In the genomic region with DNA sequence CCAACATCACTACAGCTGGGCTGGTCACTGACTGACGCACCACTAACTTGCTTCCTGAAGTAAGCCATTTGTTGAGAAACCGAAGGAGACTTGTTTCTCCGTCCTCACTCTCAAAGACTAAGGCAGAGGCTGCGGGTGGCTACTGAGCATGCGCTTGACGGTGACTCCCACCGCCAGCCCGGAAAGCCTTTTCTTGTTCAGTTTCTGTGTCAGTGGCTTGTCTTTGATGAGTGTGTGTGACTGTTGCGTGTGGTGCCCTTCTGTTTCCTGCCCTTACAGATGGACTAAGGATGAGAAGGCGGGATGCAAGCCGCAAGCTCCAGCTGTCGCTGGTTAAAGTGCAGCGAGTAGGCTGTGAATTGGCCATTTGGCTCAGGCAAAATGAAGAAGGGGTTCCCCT, we compare ENCODE assay signal across 9 mouse cellular contexts. TPM values are rescaled to one million over a fixed set of nuclear protein-coding genes. Genes with fewer than 3 reads are reported as not detected.
DNase-seq lines count a peak whose midpoint lies in the region; ATAC-seq and TF ChIP-seq lines count a peak whose summit lies in the region.
"Had no signal": no experiment of that assay in that cellular context is flagged by ENCODE, and none has a peak within 500 bp of the region (broad histone marks: within the 10 kb centered on the region; RNA-seq: fewer than 3 reads in every experiment).

No protein-coding gene starts in this region.

- no peaks in the 10 kb centered on the region for H3K36me3 ChIP-seq in spleen, adult 2 months (ENCODE audit: control insufficient read depth, insufficient read depth, low read length)
- H3K36me3 ChIP-seq in kidney, embryonic 14.5 days (ENCODE audit: control insufficient read depth, insufficient read depth, low read length), result no peaks in the 10 kb centered on the region
- no peaks in the 10 kb centered on the region for H3K36me3 ChIP-seq in lung, embryonic 15.5 days
- H3K36me3 ChIP-seq in forebrain, embryonic 12.5 days (replicated peaks), result no peaks in the 10 kb centered on the region
- H3K36me3 ChIP-seq: midbrain, embryonic 12.5 days had no signal

- WGBS in spleen, adult 2 months, result 57% methylated on average over 13 of the region's 13 CpGs
- 24% methylated on average over 13 of the region's 13 CpGs for WGBS in kidney, embryonic 14.5 days
- 45% methylated on average over 13 of the region's 13 CpGs for WGBS in lung, embryonic 15.5 days
- WGBS in forebrain, embryonic 12.5 days, result 72% methylated on average over 13 of the region's 13 CpGs

- H3K9me3 ChIP-seq in kidney, embryonic 14.5 days (ENCODE audit: control insufficient read depth, low read length), result no peaks in the 10 kb centered on the region
- H3K9me3 ChIP-seq in lung, embryonic 15.5 days, result no peaks in the 10 kb centered on the region
- no peaks in the 10 kb centered on the region for H3K9me3 ChIP-seq in forebrain, embryonic 12.5 days
- H3K9me3 ChIP-seq: midbrain, embryonic 12.5 days had no signal

- ATAC-seq in kidney, embryonic 14.5 days (ENCODE audit: low FRiP score, low TSS enrichment), result no peak
- peak; percentile 40; the same call in 1 of the 2 replicates for ATAC-seq in lung, embryonic 15.5 days (ENCODE audit: borderline replicate concordance, extremely low read depth, low FRiP score, low TSS enrichment)
- ATAC-seq in forebrain, embryonic 12.5 days (ENCODE audit: low FRiP score), result no peak

- H3K4me3 ChIP-seq in spleen, adult 2 months (ENCODE audit: extremely low read depth, insufficient read depth, insufficient read length), result no peak overlapping the region; the same call in 1 of the 2 replicates
- peak overlapping the region; percentile 12; the same call in 1 of the 2 replicates for H3K4me3 ChIP-seq in kidney, embryonic 14.5 days (ENCODE audit: low read length)
- peak overlapping the region; percentile 18 for H3K4me3 ChIP-seq in lung, embryonic 15.5 days
- H3K4me3 ChIP-seq in forebrain, embryonic 12.5 days (replicated peaks), result no peak overlapping the region
- H3K4me3 ChIP-seq: midbrain, embryonic 12.5 days had no signal

- H3K9ac ChIP-seq in kidney, embryonic 14.5 days (ENCODE audit: low read depth, low read length), result peak overlapping the region; percentile 25; the same call in 1 of the 2 replicates
- no peak overlapping the region for H3K9ac ChIP-seq in lung, embryonic 15.5 days
- H3K9ac ChIP-seq in forebrain, embryonic 12.5 days, result no peak overlapping the region
- H3K9ac ChIP-seq: midbrain, embryonic 12.5 days had no signal

- TF ChIP-seq CTCF in spleen, adult 2 months (IDR thresholded peaks at IDR 0.05; ENCODE audit: extremely low read depth, insufficient read depth, insufficient read length, insufficient replicate concordance), result no peak

- H3K27me3 ChIP-seq in spleen, adult 2 months (ENCODE audit: control insufficient read depth, insufficient read depth, low read length), result no peaks in the 10 kb centered on the region
- H3K27me3 ChIP-seq in kidney, embryonic 14.5 days (ENCODE audit: control insufficient read depth, insufficient read depth, low read length), result no peaks in the 10 kb centered on the region
- no peaks in the 10 kb centered on the region for H3K27me3 ChIP-seq in lung, embryonic 15.5 days
- peaks cover 42% of the 10 kb centered on the region for H3K27me3 ChIP-seq in forebrain, embryonic 12.5 days

- no peaks in the 10 kb centered on the region; the same call in 1 of the 2 replicates for H3K4me1 ChIP-seq in spleen, adult 2 months (ENCODE audit: control insufficient read depth, insufficient read depth, insufficient read length)
- peaks cover 6% of the 10 kb centered on the region; the same call in 1 of the 2 replicates for H3K4me1 ChIP-seq in kidney, embryonic 14.5 days (ENCODE audit: control insufficient read depth, insufficient read depth, low read length)
- H3K4me1 ChIP-seq in lung, embryonic 15.5 days, result peaks cover 42% of the 10 kb centered on the region
- H3K4me1 ChIP-seq in forebrain, embryonic 12.5 days, result peaks cover 28% of the 10 kb centered on the region

- H3K27ac ChIP-seq in spleen, adult 2 months (ENCODE audit: insufficient read depth, low read length), result no peak overlapping the region
- no peak overlapping the region; the same call in 1 of the 2 replicates for H3K27ac ChIP-seq in kidney, embryonic 14.5 days (ENCODE audit: low read depth, low read length)
- H3K27ac ChIP-seq in lung, embryonic 15.5 days, result no peak overlapping the region; the same call in 1 of the 2 replicates
- no peak overlapping the region for H3K27ac ChIP-seq in forebrain, embryonic 12.5 days
- H3K27ac ChIP-seq: midbrain, embryonic 12.5 days had no signal

- TF ChIP-seq POLR2A in spleen, adult 2 months (IDR thresholded peaks at IDR 0.05; ENCODE audit: low read depth, low read length), result no peak

- peak; percentile 8 for DNase-seq in adrenal gland, postnatal 25 days
- DNase-seq in adrenal gland, postnatal 4 days (ENCODE audit: low spot score in 2 of 2), result no peak
- DNase-seq in spleen, adult 2 months (ENCODE audit: low read depth in 1 of 2, low spot score in 2 of 2), result peak; percentile 7 to 14
- no peak for DNase-seq in spleen, postnatal 14 days (ENCODE audit: low spot score in 2 of 2)
- DNase-seq in spleen, postnatal 36 days (ENCODE audit: low spot score in 2 of 2), result peak; percentile 10 to 13

- H3K4me2 ChIP-seq in kidney, embryonic 14.5 days (replicated peaks; ENCODE audit: low read depth, low read length), result peak overlapping the region; percentile 39
- peak overlapping the region; percentile 45 for H3K4me2 ChIP-seq in lung, embryonic 15.5 days
- no peak overlapping the region for H3K4me2 ChIP-seq in forebrain, embryonic 12.5 days
- H3K4me2 ChIP-seq: midbrain, embryonic 12.5 days had no signal

RNA-seq across cellular contexts. Expression of a gene that starts 5.1 kb away (rescaled TPM):
- not detected in 2 replicates for total RNA-seq in adrenal gland, postnatal 25 days (2021)
- 1 to 10 TPM; 1.3 to 4.0 TPM for total RNA-seq in adrenal gland, postnatal 4 days (2021)
- 0.01 TPM in 1 of 2 replicates, not detected in the other for polyA plus RNA-seq in spleen, adult 2 months (2012; rRNA removed)
- polyA plus RNA-seq in kidney, embryonic 14.5 days (2014; fragmentation: Nextera tagmentation; extraction: Ambion mirVana), result 3.4 and 8.9 TPM in 2 replicates
- 6.4 and 7.3 TPM in 2 replicates for polyA plus RNA-seq in lung, embryonic 15.5 days (2015; fragmentation: Nextera tagmentation; extraction: Ambion mirVana)
- 0.20 and 0.47 TPM in 2 replicates for polyA plus RNA-seq in forebrain, embryonic 12.5 days (2016; fragmentation: Nextera tagmentation; extraction: Ambion mirVana)

Comparison
In these comparisons a context has a peak if more than half of its experiments do, and no peak if none do; other contexts are left out.
1. DNase-seq: peak in adrenal gland, postnatal 25 days (single experiment), spleen, adult 2 months (2 of 2) and spleen, postnatal 36 days (2 of 2); none in adrenal gland, postnatal 4 days (0 of 2) and spleen, postnatal 14 days (0 of 2).
2. H3K4me3 ChIP-seq: peak in kidney, embryonic 14.5 days (single experiment) and lung, embryonic 15.5 days (single experiment); none in spleen, adult 2 months (single experiment) and forebrain, embryonic 12.5 days (single experiment).